Mouse (Mus musculus): ENCODE results near the gene Edem2. TPM values are rescaled to one million over a fixed set of nuclear protein-coding genes. Genes with fewer than 3 reads are reported as not detected.

Gene Edem2
- polyA plus RNA-seq (2017; shearing (Covaris generic)): 10 to 100 TPM; 38.5 to 41.2 (median 39.8) TPM

DNA sequence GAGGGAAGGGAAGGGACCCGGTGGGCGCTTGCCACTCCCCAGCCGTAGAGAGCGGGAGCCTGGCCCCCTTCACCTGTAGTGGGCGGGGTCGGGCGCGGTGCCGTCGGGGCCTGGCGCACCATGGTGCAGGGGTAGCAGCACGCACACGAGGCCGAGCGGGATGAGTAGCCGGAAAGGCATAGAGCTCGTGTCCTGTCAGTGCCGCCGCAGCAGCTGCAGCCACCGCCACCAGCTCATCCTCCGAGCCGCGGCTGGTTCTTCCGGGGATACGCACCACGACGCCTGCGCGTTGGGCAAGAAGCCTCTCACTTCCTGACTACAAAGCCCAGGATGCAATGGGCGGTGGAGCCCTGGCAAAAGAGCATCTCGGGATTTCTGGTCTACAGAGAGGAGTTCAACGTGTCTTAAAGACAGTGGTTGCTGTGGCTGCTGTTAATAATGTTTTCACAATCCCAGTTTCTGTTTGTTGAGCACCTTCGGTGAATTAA, at the start of gene Edem2:
Gene Edem2, minus strand, starts transcription at position 318 of the 488 bp plus-strand sequence.
- peak; percentile 99 for ATAC-seq

- ATAC-seq: no peak
Measured at GRCm38 (mm10) chr2:155779066-155779465, 49.8 kb upstream of the Edem2 start.

DNA sequence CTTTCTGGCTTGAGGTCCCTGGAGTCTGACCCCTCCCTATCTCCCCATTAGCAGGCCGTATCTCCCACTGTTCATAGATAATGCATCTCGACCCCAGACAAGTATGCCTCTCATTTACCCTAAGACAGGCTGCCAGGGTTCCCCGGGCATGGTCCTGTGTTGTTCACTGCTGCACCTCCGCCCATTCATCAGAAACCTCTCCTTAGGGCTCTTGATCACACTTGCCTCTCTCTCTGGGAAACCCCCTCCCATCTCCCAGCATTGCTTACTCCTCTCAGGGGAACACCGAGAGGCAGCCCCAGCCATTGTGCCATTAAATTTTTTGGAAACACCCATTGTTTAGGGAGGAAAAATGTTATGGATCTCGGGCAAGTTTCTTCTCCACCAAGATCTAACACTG, 48.7 kb upstream of the Edem2 start:
- ATAC-seq: no peak

- no peak for ATAC-seq
Measured at GRCm38 (mm10) chr2:155777688-155777985, 48.4 kb upstream of the Edem2 start.

- ATAC-seq: no peak
Measured at GRCm38 (mm10) chr2:155776824-155777687, 47.8 kb upstream of the Edem2 start.

GRCm38 (mm10) chr2:155775685-155776263, 46.5 kb upstream of the Edem2 start:
- ATAC-seq: no peak

DNA sequence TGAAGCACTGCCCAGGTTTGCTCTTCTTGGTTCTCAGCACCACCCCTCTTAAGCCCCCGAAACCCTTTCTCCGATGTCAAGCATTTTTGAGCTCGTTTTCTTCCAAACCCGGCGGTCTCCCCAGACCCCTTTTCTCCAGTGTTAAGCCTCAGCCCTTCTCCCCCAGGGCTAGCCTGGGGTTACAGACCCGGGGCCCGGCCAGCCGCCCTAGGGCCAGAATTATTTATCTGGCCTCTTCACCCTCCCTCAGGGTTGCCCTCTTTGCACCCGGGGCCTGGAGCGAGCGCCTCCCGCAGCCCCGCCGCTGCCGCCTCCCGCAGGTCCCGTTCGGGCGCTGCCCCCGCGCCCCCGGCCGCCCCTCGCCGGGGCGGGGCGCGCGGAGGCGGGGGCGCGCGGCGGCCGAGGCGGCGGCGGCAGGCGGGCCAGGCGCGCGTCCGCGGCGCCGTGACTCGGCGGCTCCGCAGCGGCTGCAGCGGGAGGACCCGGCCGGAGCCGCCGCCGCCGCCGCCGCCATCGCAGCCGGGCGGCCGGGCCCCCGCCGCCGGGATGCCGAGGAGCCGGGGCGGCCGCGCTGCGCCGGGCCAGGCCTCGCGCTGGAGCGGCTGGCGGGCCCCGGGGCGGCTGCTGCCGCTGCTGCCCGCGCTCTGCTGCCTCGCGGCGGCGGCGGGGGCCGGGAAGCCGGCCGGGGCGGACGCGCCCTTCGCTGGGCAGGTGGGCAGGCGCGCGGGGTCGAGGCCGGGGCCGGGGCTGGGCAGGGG, 45.8 kb upstream of the Edem2 start, which contains the start of gene Mmp24:
Gene Mmp24, plus strand, starts transcription at position 416 of the 758 bp plus-strand sequence.
- ATAC-seq: no peak

DNA sequence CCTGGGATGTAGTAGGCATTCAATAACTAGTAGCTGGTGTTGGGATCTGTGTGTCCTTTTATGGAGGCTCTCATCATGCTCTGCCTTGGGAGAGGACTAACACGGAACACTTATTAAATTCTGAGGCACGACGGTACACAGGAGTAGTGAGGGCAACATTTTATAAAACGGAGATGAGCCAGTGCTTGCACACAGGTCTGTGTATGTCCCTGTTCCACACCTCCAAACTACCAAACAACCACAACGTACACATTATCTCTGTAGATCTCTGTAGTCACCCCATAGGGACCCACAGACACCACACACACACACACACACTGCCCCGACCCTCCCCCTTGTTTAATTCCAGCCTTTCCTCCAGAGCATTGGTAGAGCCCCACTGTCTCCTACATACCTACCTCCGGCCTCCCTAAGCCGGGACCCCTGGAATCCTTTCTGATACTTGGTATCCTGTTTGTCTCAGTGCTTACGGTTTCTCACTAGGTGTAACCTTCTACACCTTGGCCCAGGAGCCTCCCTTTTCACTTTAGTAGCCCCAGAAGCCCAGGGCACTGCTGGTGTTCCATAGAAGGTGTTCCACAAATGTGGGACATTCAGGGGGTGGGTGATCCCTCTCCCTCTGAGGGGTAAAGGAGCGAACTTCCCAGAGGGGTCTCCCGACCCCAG, 45.1 kb upstream of the Edem2 start:
- ATAC-seq: no peak

- no peak for ATAC-seq
Measured at GRCm38 (mm10) chr2:155773664-155774063, 44.4 kb upstream of the Edem2 start.

- ATAC-seq: peak; percentile 56
Measured at GRCm38 (mm10) chr2:155764679-155765418, 35.6 kb upstream of the Edem2 start.

DNA sequence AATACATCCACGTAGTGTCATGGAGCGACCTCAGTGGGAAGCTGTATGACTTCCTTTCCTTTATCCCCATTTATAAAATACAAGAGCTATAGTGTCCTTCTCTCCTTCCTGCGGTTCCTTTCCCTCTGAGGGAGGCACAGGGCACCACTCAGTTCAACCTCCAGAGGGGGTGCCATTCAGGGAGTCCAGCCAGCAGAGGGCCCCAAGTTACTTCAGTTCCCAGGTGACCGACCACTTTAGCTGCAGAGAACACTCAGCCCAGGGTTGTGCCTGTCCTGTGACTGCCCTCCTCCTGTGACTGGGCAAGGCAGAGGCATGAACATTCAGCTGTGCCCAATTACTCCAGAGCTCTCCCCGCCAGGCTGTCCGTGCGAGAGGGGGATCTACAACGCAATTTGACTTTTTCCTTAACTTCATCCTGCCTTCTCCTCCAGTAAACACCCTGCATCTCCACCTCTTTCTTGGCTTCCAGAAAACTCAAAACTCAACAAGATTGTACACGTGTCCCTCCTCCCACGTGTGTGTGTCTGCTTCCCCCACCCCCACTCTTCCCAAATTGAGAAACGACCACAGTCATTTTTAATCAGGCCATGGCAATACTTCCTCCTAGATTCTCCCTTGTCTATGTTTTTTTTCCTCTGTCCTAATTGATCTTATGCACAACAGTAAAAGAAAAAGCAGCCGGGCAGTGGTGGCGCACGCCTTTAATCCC, 27.7 kb upstream of the Edem2 start:
- ATAC-seq: no peak

- ATAC-seq: no peak
Measured at GRCm38 (mm10) chr2:155755746-155756145, 26.5 kb upstream of the Edem2 start.

DNA sequence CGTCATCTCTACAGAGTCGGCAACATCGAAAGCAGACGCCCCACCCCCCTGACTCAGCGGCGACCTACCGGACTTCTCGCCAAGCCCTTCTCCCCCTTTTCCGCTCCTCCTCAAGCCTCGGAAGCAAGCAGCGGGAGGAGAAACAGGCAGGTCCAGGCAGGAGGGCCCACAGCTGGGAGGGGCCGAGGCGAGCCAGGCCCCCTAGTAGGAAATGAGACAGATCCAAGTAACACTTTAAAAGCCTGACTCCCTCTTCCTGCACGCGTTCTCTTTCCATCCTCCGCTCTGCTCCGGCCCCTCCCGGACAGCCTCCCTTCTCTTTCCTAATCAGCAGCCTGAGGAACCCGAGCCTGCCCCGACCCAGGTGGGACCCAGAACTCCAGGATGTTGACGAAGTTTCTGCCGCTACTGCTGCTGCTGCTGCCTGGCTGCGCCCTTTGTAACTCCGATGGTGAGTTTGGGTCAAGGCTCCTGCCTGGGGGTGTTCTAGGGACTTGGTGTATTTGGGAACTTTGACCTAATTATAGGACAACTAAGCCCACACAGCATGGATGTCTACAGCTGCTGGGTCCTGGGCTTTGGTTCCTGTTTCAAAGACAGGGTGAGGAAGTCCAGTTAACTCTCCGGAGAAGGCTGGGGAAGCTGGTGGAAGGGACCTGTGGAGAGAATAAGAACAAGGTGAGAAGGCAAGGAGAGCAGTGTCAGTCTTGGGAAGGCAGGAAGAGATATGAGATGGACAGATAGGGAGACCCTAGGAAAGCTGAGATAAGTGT, 21.9 kb upstream of the Edem2 start, which contains the start of gene Procr:
Gene Procr, plus strand, starts transcription at position 104 of the 773 bp plus-strand sequence.
- ATAC-seq: no peak

- no peak for ATAC-seq
Measured at GRCm38 (mm10) chr2:155749394-155749793, 20.1 kb upstream of the Edem2 start.

DNA sequence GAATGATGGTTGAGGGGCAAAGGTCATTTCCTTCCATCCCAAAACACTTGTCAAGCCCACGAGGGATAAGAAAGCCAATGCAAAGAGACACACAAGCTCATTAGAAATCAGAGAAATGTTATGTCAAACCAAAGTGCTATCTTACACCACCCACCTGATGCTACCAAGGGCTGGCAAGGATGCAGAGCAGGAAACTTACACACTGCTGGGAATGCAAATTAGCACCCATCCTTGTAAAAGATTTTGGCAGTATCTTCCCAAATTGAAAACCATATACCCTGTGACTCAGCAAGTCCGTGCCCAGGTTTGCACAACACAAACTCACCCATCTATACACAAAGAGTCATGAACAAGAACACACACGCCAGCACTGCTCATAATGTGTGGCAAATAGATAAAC, 16.2 kb upstream of the Edem2 start:
- no peak for ATAC-seq

GRCm38 (mm10) chr2:155743351-155743750, 14.1 kb upstream of the Edem2 start:
- no peak for ATAC-seq

- no peak for ATAC-seq
Measured at GRCm38 (mm10) chr2:155742931-155743337, 13.7 kb upstream of the Edem2 start.

DNA sequence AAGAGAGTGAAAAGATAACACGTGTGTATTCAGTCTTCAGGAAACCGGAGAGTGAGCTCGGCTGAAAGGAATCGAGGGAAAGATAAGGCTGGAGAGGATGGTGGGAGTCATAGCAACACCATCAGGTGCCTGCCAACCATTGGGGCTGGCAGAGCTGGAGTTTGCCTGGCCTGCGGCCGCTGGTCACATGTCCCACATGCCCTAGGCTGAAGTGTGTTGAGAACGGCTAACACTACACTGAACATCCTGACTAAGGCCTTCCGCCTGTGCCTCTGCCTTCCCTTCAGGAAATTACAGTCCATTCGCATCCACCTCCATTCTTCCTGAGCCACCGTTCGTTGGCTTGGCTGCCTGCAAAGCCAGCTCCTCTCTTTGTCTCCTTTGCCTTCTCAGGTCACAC, 12.9 kb upstream of the Edem2 start:
- ATAC-seq: no peak

- ATAC-seq: no peak
Measured at GRCm38 (mm10) chr2:155737803-155738202, 8.5 kb upstream of the Edem2 start.

DNA sequence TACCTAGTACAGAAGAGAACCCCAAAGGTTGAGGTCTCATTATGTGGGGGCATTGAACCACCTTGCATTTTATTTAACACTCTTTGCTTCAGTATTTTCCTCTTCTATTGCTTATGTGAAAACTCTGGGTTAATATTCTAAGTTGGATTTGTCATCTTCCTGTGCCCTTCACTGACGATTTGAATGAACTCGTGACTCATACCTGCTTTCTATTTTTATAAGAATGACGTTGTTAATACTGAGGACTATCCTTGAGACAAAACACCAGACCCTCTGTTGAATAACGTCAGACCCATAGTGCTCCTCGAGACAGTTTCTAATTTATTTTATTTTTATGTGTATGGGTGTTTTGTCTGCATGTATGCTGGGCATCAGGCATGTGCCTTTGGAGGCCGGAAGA, 7.7 kb upstream of the Edem2 start:
- no peak for ATAC-seq
